Mouse (Mus musculus): ENCODE measurements around the gene Gpr179. TPM values are rescaled to one million over a fixed set of nuclear protein-coding genes. Genes with fewer than 3 reads are reported as not detected.

Gene Gpr179
- polyA plus RNA-seq, 1 experiment from 2014 or later: not detected

DNA sequence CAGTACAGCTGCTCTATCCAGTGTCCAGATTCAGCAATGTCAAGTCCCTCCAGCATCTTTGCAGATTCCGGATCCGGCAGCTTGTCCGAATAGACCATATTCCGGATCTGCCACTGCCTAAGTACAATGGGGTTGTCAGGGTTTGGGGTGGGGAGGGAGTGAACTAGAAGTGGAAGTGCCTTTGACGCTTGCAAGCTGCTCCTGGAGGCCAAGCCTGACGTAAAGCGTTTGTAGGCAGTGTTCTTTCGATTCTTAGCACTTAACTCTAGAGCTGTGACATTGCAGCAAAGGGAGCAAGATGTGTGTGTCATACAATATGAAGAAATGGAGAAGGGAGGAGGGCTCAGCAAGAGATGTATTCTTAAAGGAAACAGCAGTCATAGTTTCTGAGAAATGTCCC lies 37.2 kb upstream of the Gpr179 start:
- Histone ChIP-seq H3K4me1 (ENCODE audit: insufficient read depth) (no peaks in the 10 kb centered on the region; the same call in 1 of the 2 replicates), H3K9ac (replicated peaks) (no peak overlapping the region), H3K27me3 (ENCODE audit: insufficient read depth, low read length) (no peaks in the 10 kb centered on the region), H3K36me3 (replicated peaks; ENCODE audit: insufficient read depth, low read length) (peaks cover 44% of the 10 kb centered on the region), H3K4me3 (ENCODE audit: low read depth, low read length) (no peak overlapping the region), H3K4me2 (ENCODE audit: low read depth, low read length) (no peak overlapping the region), H3K9me3 (ENCODE audit: low read length) (no peaks in the 10 kb centered on the region), H3K27ac (ENCODE audit: low read depth) (no peak overlapping the region)
- no peak for DNase-seq
- no peak for ATAC-seq
- 89% methylated on average over 8 of the region's 8 CpGs for WGBS (ENCODE audit: insufficient replicate concordance)
- TF ChIP-seq CTCF (IDR thresholded peaks at IDR 0.05; ENCODE audit: low read depth): no peak
- no peak for TF ChIP-seq EP300 (IDR thresholded peaks at IDR 0.05; ENCODE audit: low read depth)

DNA sequence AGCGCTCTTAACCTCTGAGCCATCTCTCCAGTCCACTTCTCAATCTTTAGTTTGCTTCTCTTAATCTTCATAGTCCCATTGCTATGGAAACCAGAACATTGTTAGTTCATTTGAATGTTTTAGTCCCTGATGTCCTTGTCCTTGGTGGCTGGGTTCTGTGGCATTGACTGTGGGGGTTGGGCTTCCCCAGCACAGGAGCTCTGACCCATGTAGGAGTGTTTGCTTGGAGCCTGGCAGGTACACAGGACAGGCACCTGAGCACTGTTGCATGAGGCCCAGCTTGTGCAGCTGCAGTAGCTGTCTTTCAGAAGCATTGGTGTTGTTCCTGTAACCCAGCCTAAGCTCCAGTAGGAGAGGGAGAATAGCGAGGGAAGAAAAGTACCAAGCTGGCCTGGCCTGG lies 35.9 kb upstream of the Gpr179 start:
- TF ChIP-seq EP300 (IDR thresholded peaks at IDR 0.05; ENCODE audit: low read depth) (no peak), CTCF (IDR thresholded peaks at IDR 0.05; ENCODE audit: low read depth) (no peak)
- no peak overlapping the region for H3K9ac ChIP-seq (replicated peaks)
- ATAC-seq: no peak
- H3K27me3 ChIP-seq (ENCODE audit: insufficient read depth, low read length): no peaks in the 10 kb centered on the region
- H3K36me3 ChIP-seq (replicated peaks; ENCODE audit: insufficient read depth, low read length): peaks cover 39% of the 10 kb centered on the region
- WGBS (ENCODE audit: insufficient replicate concordance): 93% methylated on average over 2 of the region's 2 CpGs
- no peaks in the 10 kb centered on the region; the same call in 1 of the 2 replicates for H3K4me1 ChIP-seq (ENCODE audit: insufficient read depth)
- H3K27ac ChIP-seq (ENCODE audit: low read depth): no peak overlapping the region
- no peak for DNase-seq
- no peak overlapping the region for H3K4me2 ChIP-seq (ENCODE audit: low read depth, low read length)
- H3K9me3 ChIP-seq (ENCODE audit: low read length): no peaks in the 10 kb centered on the region
- no peak overlapping the region for H3K4me3 ChIP-seq (ENCODE audit: low read depth, low read length)

DNA sequence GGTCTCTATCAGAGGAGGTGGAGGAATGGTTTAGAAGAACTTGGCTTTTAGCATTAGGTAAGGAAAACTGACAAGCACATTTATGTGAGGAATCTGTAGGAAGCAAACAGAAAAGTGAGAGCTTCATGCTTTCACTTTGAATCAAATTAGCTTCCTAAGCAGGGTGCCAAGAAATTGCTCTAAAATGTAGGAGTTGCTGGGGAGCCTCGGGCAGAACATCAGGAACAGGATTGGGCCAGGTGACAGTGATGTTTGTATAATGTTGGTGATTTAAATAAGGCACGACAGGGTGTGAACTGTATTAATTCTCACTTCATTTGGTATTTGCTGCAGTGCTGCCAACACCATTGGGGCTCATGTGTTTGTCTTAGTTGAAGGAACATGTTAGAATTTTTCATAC lies 31.9 kb upstream of the Gpr179 start:
- no peaks in the 10 kb centered on the region for H3K4me1 ChIP-seq (ENCODE audit: insufficient read depth)
- no peak overlapping the region for H3K27ac ChIP-seq (ENCODE audit: low read depth)
- WGBS (ENCODE audit: insufficient replicate concordance): 63% methylated on average over 2 of the region's 2 CpGs
- H3K4me2 ChIP-seq (ENCODE audit: low read depth, low read length): no peak overlapping the region
- H3K36me3 ChIP-seq (replicated peaks; ENCODE audit: insufficient read depth, low read length): peaks cover 13% of the 10 kb centered on the region
- DNase-seq (no peak), ATAC-seq (no peak)
- TF ChIP-seq EP300 (IDR thresholded peaks at IDR 0.05; ENCODE audit: low read depth): no peak
- TF ChIP-seq CTCF (IDR thresholded peaks at IDR 0.05; ENCODE audit: low read depth): no peak
- H3K4me3 ChIP-seq (ENCODE audit: low read depth, low read length): no peak overlapping the region
- H3K9ac ChIP-seq (replicated peaks): no peak overlapping the region
- H3K9me3 ChIP-seq (ENCODE audit: low read length): no peaks in the 10 kb centered on the region
- H3K27me3 ChIP-seq (ENCODE audit: insufficient read depth, low read length): no peaks in the 10 kb centered on the region

DNA sequence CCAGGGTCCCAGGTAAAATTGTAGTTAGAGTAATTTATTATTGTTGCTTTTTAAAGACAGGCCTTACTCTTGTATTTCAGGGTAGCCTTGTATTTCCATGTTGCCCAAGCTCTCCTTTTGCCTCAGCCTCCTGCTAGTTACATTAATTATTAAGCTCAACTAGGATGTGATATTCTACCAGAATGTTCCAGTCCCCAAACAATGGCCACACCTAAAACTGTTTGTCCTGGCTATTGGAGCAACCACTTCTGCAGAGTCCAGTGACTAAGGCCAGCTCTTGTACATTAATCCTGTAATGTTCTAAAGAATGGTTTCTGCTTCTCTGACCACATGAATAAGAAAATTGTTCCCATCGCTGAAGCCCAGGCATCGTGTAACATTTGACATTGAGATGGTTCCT lies 31.1 kb upstream of the Gpr179 start:
- Histone ChIP-seq H3K4me1 (ENCODE audit: insufficient read depth) (no peaks in the 10 kb centered on the region), H3K9ac (replicated peaks) (no peak overlapping the region), H3K4me2 (ENCODE audit: low read depth, low read length) (no peak overlapping the region), H3K4me3 (ENCODE audit: low read depth, low read length) (no peak overlapping the region), H3K36me3 (replicated peaks; ENCODE audit: insufficient read depth, low read length) (peaks cover 20% of the 10 kb centered on the region), H3K27me3 (ENCODE audit: insufficient read depth, low read length) (no peaks in the 10 kb centered on the region), H3K27ac (ENCODE audit: low read depth) (no peak overlapping the region), H3K9me3 (ENCODE audit: low read length) (no peaks in the 10 kb centered on the region)
- TF ChIP-seq CTCF (IDR thresholded peaks at IDR 0.05; ENCODE audit: low read depth) (no peak), EP300 (IDR thresholded peaks at IDR 0.05; ENCODE audit: low read depth) (no peak)
- WGBS (ENCODE audit: insufficient replicate concordance): 94% methylated on average over 2 of the region's 2 CpGs
- ATAC-seq: peak; percentile 53
- no peak for DNase-seq

DNA sequence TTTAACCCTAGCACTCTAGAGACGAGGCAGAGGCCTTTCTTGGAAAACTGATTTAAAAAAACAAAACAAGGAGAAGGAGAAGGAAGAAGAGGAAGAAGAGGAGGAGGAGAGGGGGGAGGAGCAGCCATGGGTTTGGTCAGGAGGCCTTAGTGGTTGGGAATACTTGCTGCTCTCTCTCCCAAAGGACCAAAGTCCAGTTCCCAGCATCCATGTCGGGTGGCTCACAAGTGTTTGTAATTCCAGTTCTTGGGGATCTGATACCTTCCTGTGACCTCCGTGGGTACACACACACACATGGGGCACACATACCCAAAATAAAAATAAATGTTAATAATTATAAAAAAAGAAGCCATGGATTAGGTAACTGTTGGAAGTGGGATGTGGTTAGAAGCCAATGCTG lies 28.2 kb upstream of the Gpr179 start:
- Histone ChIP-seq H3K9ac (replicated peaks) (no peak overlapping the region), H3K4me1 (ENCODE audit: insufficient read depth) (no peaks in the 10 kb centered on the region), H3K27ac (ENCODE audit: low read depth) (no peak overlapping the region), H3K36me3 (replicated peaks; ENCODE audit: insufficient read depth, low read length) (peaks cover 32% of the 10 kb centered on the region), H3K27me3 (ENCODE audit: insufficient read depth, low read length) (no peaks in the 10 kb centered on the region), H3K9me3 (ENCODE audit: low read length) (no peaks in the 10 kb centered on the region), H3K4me3 (ENCODE audit: low read depth, low read length) (no peak overlapping the region), H3K4me2 (ENCODE audit: low read depth, low read length) (no peak overlapping the region)
- no peak for TF ChIP-seq EP300 (IDR thresholded peaks at IDR 0.05; ENCODE audit: low read depth)
- TF ChIP-seq CTCF (IDR thresholded peaks at IDR 0.05; ENCODE audit: low read depth): no peak
- DNase-seq (no peak), ATAC-seq (0 out of 2 replicates have a peak, but pooled peaks have one; percentile 29)
- 61% methylated on average over 3 of the region's 3 CpGs for WGBS (ENCODE audit: insufficient replicate concordance)

DNA sequence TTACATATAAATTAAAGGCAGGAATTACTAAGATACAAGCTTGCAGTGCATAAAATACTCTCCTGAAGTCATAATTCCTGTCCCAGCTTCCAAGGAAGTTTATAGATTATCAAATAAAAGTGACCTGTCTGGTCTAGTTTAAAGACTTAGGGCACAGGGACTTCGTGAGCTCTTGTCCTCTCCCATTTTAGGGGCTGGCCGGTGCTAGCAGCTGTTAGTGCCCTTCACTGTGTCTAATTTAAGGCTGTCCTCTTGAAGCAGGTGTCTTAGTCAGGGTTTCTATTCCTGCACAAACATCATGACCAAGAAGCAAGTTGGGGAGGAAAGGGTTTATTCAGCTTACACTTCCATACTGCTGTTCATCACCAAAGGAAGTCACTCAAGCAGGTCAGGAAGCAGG lies 21.5 kb upstream of the Gpr179 start:
- no peak overlapping the region for H3K4me2 ChIP-seq (ENCODE audit: low read depth, low read length)
- TF ChIP-seq CTCF (IDR thresholded peaks at IDR 0.05; ENCODE audit: low read depth) (no peak), EP300 (IDR thresholded peaks at IDR 0.05; ENCODE audit: low read depth) (no peak)
- ATAC-seq: no peak

More for the DNA sequence above, 21.5 kb upstream of the Gpr179 start:
- Histone ChIP-seq H3K9ac (replicated peaks) (no peak overlapping the region), H3K9me3 (ENCODE audit: low read length) (no peaks in the 10 kb centered on the region), H3K36me3 (replicated peaks; ENCODE audit: insufficient read depth, low read length) (peaks cover 24% of the 10 kb centered on the region), H3K4me1 (ENCODE audit: insufficient read depth) (no peaks in the 10 kb centered on the region), H3K27me3 (ENCODE audit: insufficient read depth, low read length) (no peaks in the 10 kb centered on the region), H3K27ac (ENCODE audit: low read depth) (no peak overlapping the region), H3K4me3 (ENCODE audit: low read depth, low read length) (no peak overlapping the region)
- 82% methylated on average over 2 of the region's 2 CpGs for WGBS (ENCODE audit: insufficient replicate concordance)
- DNase-seq: no peak
